Mouse (Mus musculus): ENCODE results near the gene Prpf8. TPM values are rescaled to one million over a fixed set of nuclear protein-coding genes. Genes with fewer than 3 reads are reported as not detected.

Gene Prpf8
- 100 to 1,000 TPM in 1 of 2 experiments, 10 to 100 TPM in 1; 35.9 to 104 TPM for polyA plus RNA-seq (2012; fragmentation: generic; extraction: Trizol)

DNA sequence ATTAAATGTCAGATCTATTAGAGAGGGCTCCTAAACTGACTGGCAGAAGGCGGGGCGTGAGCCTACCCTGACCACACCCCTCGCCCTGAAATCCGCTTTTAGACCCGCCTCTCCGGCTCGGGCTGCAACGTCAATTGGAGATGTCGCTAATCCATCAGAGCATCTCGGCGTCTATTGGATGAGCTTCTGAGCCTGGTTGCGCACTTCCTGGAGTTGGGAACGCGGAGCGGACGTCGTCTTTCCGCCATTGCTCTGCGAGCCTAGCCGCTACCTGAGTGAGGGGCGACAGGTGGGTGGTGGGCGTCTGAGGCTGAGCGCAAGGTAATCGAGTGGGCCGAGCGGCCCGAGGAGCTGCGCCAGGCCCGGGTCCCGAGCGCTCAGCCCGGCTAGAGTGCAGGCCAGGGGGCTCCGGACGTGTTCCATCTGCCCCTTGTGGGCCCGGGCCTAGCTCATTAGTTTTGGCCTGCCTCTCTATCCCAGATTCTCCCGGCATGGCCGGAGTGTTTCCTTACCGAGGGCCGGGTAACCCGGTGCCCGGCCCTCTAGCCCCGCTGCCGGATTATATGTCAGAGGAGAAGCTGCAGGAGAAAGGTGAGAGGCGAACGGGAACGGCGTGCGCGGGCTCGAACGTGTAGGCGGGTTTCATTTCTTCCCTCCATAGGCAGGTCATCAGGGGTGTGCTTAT lies at the start of gene Prpf8:
Gene Prpf8 (plus strand): TSS at position 216 of the 685 bp plus-strand sequence.

DNA sequence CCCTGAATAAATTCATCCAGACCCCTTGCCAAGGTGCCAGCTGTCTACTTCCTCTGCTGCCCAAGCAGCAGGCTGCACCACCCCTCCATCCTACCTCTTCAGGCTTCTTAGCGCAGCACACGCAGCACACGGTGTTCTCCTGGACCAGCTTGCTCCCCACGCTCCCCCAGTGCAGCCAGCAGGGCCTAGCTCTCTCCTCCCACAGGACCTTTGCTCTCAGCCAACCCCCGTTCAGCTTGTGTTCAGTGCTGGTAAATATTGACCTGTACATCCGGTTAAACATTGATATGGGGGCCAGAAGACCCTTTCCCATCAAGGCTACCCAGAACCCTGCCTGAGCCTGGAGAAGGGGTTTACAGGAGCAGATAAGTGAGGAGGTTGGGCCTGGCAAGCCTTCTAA lies 47.3 kb upstream of the Prpf8 start, which contains the start of gene Serpinf2:
Gene Serpinf2 (minus strand): TSS at position 229 of the 400 bp plus-strand sequence.

DNA sequence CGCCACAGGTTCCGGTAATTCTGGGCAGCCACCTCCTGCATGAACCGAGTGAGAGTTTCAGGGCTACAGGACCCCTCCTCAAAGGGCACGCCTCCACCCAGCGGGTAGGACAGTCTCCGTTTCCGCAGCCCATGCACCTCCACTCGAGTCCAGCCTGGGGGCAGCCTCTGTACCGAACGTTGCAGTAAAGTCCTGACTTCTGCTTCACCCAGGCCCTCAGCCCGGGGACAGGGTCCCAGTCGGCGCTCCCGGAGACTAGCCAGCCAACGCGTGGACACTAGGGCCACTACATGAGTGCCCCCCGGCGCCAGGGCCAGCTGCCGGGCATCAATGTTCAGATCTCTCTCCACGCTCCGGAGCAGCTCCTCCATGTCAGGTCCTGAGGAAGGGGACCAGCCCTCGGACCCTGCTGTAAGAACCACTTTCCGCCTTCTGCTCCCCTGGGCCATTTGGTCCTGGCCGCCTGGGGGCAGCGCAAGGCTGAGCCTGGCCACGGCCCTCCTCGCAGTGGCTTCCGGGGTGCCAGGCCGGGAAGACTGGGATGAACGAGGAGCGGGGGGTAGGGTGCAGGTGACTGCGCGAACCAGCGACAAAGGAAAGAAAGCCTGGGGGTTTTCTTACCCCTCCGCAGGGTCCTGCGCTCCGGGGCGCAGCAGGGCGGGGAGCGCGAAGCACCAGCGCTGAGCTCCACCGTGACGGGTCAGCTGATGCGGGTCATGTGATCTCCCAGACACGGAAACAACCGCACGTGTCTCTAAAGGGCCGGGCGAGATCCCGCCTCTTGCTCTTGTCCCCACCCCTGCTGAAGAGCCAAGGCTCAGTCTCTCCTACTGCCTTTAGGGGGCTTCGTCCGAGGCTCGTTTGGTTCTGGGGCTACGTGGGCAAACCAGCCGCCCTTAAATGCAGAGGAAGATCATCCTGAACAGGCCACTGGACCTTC lies 32.4 kb upstream of the Prpf8 start, which contains the start of gene Wdr81:
Gene Wdr81 (minus strand): TSS at position 727 of the 940 bp plus-strand sequence.

DNA sequence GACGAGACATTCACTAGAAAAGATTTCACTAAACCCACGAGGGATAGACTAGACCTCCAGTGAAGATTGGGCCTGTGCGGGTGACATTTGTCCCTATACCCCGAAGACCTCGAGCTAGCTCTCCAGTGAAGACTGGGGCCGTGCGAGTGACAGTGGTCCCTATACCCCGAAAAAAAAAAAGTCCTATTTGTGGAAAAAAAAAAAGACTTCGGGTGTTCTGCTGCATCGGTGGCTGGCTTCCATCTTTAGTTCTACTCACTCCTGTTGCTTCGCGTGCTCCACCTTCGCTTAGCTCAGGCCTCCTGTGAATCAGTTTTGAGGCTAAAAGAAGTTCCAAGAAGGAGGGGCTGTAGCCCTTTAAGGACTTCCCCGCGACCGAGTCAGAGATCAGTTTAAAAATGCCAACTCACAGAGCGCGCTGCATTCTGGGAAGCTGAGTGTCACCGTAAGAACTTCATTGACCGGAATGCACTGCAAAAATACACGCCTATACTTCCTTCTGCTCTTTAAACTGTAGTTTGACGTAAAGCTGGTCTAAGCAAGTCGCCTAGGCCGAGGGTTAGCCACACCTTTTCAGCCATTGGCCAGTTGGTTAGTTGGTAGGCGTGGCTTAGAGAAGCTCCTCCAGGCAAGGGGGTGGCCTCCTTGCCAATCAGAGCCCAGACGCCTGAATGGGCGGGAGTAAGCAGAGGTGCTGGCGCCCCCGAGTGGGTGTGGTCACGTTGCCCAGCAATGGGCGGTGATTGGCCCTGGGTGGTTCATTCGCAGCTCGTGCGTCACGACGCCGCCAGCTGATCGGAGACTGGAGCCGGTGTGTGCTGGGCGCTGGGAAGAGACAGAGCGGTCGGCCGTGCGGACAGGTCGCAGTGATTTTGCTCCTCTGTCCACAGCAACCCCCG lies 25.5 kb upstream of the Prpf8 start, which contains the start of gene Tlcd2:
Gene Tlcd2 (plus strand): TSS at position 872 of the 899 bp plus-strand sequence.

DNA sequence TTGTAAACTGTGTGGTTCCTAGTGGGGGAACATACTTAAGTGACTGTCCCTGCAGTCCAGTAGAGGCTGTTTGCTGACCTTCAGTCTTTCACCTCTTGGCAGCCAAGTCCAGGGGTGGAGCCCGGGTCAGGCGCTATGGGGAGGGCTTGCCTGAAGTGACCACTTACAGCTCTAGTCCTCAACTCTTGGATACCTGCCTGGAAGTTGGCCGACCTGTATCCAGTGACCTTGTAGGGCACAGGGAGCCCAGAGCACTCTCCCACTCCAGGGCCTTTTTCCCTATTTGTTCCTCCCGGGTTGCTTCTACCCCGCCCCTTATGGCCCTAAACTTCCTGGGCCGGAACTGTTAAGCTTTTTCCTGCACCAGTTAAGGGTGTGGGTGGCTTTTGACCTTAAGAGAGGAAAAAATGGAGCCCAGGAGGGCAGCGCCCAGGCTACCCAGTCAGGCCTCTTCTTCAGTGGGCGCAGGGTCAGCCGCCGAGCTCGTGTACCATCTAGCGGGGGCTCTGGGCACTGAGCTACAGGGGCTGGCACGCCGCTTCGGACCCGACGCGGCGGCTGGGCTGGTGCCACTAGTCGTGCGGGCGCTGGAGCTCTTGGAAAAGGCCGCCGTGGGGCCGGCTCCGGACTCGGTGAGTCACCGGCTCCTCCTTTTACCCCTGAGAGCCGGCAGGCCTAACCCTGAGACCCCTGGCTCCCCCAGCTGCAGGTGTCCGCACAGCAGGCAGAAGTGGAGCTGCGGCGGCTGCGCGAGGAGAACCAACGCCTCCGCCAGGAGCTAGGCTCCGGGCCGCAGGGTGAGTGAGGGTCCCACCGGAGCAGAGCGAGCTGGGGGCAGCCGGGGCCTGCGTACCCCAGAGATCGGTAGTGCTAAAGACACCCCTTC lies 23.4 kb downstream of the Prpf8 start, which contains the start of gene Rilp:
Gene Rilp (plus strand): TSS at position 354 of the 886 bp plus-strand sequence.

DNA sequence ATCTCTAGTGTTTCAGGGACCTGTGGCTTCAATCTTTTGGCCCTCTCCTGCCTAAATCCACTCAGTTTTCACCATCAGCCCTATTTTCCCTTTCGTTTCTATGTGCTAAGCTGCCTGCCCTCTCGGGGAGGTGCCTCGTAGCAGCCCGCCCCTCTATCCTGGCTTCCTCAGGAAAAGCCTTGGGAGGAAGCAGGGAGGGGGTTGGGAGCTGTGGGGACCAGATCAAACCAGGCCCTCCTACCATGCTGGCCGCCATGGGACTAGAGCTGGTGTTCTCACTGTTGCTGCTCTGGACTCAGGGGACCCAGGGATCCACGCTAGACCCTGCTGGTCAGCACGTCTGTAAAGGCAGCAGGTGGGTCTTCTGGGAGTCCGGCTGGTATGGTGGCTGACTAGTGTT lies 26.7 kb downstream of the Prpf8 start, which contains the start of gene Scarf1:
Gene Scarf1 (plus strand): TSS at position 205 of the 400 bp plus-strand sequence.

DNA sequence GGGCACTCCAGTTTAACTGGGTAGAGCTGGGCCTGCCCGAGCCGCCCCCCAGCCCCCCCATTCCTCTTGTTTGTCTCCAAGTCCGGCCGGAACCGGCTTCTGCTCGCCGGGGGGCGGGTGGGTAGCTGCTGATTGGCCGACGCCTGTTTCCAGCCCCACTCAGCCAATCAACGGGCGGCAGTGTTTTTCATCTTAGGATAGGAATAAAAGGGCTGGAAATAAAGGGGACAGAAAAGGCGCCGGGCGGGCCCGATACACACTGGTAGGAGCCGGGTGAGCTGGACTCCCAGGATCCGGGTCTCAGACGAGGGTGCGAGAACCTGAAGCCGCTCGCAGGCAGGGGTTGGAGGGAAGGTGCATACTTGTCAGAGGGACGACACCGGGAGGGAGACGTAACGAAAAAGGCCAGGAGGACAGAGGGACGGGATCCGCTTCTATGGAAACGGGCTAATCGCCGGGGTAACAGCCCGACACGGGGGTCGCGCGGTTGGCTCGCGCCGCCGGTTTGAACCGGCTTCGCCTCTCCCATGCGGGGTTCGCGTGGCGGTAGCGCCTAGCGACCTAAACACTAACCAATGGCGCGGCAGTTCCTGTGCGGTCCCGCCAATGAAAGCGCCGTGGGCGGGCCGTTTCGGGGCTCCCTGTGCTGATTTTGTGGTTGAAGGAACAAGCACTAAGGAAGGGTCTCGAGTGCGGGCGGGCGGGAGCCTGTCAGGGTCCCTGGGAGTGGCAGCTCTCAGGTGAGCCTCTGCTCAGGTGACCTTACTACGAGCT lies 45.0 kb downstream of the Prpf8 start, which contains the start of gene Slc43a2:
Gene Slc43a2 (plus strand): TSS at position 226 of the 774 bp plus-strand sequence.

Other genes with a start within 250 kb of the Prpf8 start
- gene Rpa1, start 138.5 kb upstream of the Prpf8 start, polyA plus RNA-seq (2012; fragmentation: generic; extraction: Trizol), result 10 to 100 TPM; 57.2 to 61.7 TPM
- 1 to 10 TPM; 2.1 to 4.4 TPM for gene Smyd4, start 138.4 kb upstream of the Prpf8 start, polyA plus RNA-seq (2012; fragmentation: generic; extraction: Trizol)
- gene Serpinf1, start 64.1 kb upstream of the Prpf8 start, polyA plus RNA-seq (2012; fragmentation: generic; extraction: Trizol), result 1,000 to 10,000 TPM in 1 of 2 experiments, 100 to 1,000 TPM in 1; 701 to 1,671 TPM
- under 1 TPM in 1 of 2 experiments, not detected in 1; 0.13 TPM for gene Serpinf2, start 47.2 kb upstream of the Prpf8 start, polyA plus RNA-seq (2012; fragmentation: generic; extraction: Trizol)
- 10 to 100 TPM; 14.6 to 27.9 TPM for gene Wdr81, start 32.1 kb upstream of the Prpf8 start, polyA plus RNA-seq (2012; fragmentation: generic; extraction: Trizol)
- 1 to 10 TPM in 1 of 2 experiments, under 1 TPM in 1; 0.47 to 3.2 TPM for gene Tlcd2, start 25.1 kb upstream of the Prpf8 start, polyA plus RNA-seq (2012; fragmentation: generic; extraction: Trizol)
- gene Rilp, start 23.3 kb downstream of the Prpf8 start, polyA plus RNA-seq (2012; fragmentation: generic; extraction: Trizol), result 1 to 10 TPM; 1.2 to 1.9 TPM
- under 1 TPM; 0.04 to 0.28 TPM for gene Scarf1, start 26.7 kb downstream of the Prpf8 start, polyA plus RNA-seq (2012; fragmentation: generic; extraction: Trizol)
- gene Slc43a2, start 44.9 kb downstream of the Prpf8 start, polyA plus RNA-seq (2012; fragmentation: generic; extraction: Trizol), result 1 to 10 TPM in 1 of 2 experiments, under 1 TPM in 1; 0.37 to 6.3 TPM
- 100 to 1,000 TPM in 1 of 2 experiments, 10 to 100 TPM in 1; 66.0 to 106 TPM for gene Pitpna, start 101.3 kb downstream of the Prpf8 start, polyA plus RNA-seq (2012; fragmentation: generic; extraction: Trizol)
- gene Inpp5k, start 144.2 kb downstream of the Prpf8 start, polyA plus RNA-seq (2012; fragmentation: generic; extraction: Trizol), result 10 to 100 TPM; 11.6 to 32.8 TPM
- 100 to 1,000 TPM; 106 to 119 TPM for gene Myo1c, start 163.7 kb downstream of the Prpf8 start, polyA plus RNA-seq (2012; fragmentation: generic; extraction: Trizol)
- gene Crk, start 192.4 kb downstream of the Prpf8 start, polyA plus RNA-seq (2012; fragmentation: generic; extraction: Trizol), result 10 to 100 TPM in 1 of 2 experiments, 1 to 10 TPM in 1; 6.7 to 16.7 TPM
- 100 to 1,000 TPM; 148 to 392 TPM for gene Ywhae, start 246.1 kb downstream of the Prpf8 start, polyA plus RNA-seq (2012; fragmentation: generic; extraction: Trizol)

Measured in C3H10T1/2 (cell line).